Mouse (Mus musculus): Measurements from ENCODE around the gene Glt8d1.

The Glt8d1 gene

GRCm38 (mm10) chr14:31001307-31002205, at the start of gene Glt8d1, which contains the start of gene Spcs1:
Glt8d1 (plus strand) TSS chr14:31001400.
Spcs1 (minus strand) TSS chr14:31001672.
- in situ Hi-C loops (cut with MboI; ENCODE audit: low sequenced_read_pairs): no loop called here

GRCm38 (mm10) chr14:30958517-30958916, 42.7 kb upstream of the Glt8d1 start:
- in situ Hi-C loops (cut with MboI; ENCODE audit: low sequenced_read_pairs): no loop called here

DNA sequence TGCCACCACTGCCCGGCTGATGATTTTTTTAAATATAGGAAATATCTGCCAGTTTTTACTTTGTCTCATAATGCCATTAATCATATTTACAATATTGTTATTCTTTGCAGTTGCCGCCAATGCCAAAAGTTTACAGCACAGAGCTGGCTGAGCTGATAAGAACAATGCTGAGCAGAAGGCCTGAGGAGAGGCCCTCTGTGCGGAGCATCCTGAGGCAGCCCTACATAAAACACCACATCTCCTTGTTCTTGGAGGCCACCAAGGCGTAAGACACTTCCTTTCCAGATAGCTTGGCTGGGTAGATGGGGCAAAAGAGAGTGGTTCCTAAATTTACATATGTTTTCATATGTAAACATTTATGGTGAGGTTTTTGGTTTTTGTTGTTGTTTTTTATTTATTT, 42.2 kb upstream of the Glt8d1 start:
- in situ Hi-C loops (cut with MboI; ENCODE audit: low sequenced_read_pairs): no loop called here

- in situ Hi-C loops (cut with MboI; ENCODE audit: low sequenced_read_pairs): no loop called here
These were observed 40.8 kb upstream of the Glt8d1 start for GRCm38 (mm10) chr14:30960366-30960765.

DNA sequence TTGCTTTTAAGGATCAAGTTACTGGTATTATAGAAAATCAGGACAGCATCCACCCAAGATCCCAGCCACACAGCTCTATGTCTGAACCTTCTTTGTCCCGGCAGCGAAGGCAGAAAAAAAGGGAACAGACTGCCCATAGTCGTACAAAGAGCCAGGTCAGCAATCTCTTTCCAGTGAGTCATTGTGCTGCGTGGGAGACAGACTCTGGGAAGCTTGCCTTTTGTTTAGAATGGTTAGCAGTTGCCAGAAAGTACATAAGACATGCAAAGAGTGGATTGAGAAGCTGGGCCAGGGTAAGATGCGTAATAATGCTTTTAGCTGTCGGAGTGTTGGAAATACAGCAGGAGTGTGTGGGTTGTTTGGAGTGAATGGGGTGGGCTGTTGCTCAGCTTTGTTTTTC, 27.0 kb upstream of the Glt8d1 start:
- in situ Hi-C loops (cut with MboI; ENCODE audit: low sequenced_read_pairs): no loop called here

- in situ Hi-C loops (cut with MboI; ENCODE audit: low sequenced_read_pairs): no loop called here
These were observed 25.0 kb upstream of the Glt8d1 start for GRCm38 (mm10) chr14:30976222-30976621.

- in situ Hi-C loops (cut with MboI; ENCODE audit: low sequenced_read_pairs): no loop called here
These were observed 4.8 kb upstream of the Glt8d1 start for GRCm38 (mm10) chr14:30996417-30996816.

- in situ Hi-C loops (cut with MboI; ENCODE audit: low sequenced_read_pairs): no loop called here
These were observed 844 bp upstream of the Glt8d1 start for GRCm38 (mm10) chr14:31000356-31000755.

GRCm38 (mm10) chr14:31000816-31001306, 339 bp upstream of the Glt8d1 start:
- in situ Hi-C loops (cut with MboI; ENCODE audit: low sequenced_read_pairs): no loop called here

GRCm38 (mm10) chr14:31004527-31004926, 3.3 kb downstream of the Glt8d1 start:
- in situ Hi-C loops (cut with MboI; ENCODE audit: low sequenced_read_pairs): no loop called here

- in situ Hi-C loops (cut with MboI; ENCODE audit: low sequenced_read_pairs): no loop called here
These were observed 5.6 kb downstream of the Glt8d1 start for GRCm38 (mm10) chr14:31006779-31007178.

DNA sequence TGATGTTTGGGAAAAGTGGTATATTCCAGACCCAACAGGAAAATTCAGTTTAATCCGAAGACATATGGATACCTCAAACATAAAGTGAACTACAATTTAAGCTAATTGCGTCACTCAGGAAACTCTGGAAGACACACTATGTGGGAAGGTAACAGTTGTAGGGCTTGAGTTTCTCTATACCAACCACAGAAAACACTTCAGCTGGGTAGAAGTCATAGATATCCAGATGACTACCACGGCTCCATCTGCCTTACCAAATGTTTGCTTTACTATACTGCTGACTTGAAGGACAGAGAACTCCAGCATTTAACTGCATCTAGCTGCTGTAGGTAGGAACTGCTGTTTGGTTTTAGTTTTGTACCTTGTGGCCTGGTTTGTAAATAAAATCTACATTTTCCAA, 10.4 kb downstream of the Glt8d1 start:
- in situ Hi-C loops (cut with MboI; ENCODE audit: low sequenced_read_pairs): no loop called here

DNA sequence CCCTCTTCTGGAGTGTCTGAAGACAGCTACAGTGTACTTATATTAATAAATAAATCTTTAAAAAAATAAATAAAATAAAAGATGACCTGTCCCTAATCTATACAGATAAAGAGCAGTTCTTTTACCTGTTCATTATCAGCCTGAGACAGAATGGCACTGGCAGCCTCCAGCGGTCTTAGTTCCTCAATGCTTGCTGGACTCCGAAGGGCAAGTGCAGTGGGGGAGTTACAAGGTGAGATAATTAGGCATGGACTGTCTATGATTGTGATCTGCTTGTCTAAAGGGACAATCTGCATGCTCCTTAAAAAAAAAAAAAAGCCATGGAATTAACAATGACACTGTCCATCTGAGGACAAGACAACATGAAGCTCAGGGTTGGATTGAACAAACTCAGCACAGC, 12.7 kb downstream of the Glt8d1 start:
- in situ Hi-C loops (cut with MboI; ENCODE audit: low sequenced_read_pairs): no loop called here

DNA sequence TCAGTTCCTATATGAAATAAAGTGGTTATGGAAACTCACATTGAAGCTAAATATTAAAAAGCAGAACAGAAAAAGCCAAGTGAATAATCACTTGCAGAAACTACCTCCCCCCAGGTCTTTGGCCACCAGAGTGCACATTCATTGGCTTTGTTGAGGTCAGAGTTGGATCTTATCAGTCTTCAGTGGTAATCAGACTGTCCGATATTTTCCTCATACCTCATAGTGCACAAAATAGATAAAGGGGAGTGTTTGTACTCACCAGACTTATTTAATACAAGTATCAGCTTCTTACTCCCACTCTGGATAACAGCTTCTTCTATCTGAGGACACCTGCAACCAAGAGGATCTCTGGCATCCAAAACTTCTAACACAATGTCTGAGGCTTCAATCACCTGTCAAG, 14.9 kb downstream of the Glt8d1 start:
- in situ Hi-C loops (cut with MboI; ENCODE audit: low sequenced_read_pairs): no loop called here

GRCm38 (mm10) chr14:31017854-31018253, 16.7 kb downstream of the Glt8d1 start:
- in situ Hi-C loops (cut with MboI; ENCODE audit: low sequenced_read_pairs): no loop called here

DNA sequence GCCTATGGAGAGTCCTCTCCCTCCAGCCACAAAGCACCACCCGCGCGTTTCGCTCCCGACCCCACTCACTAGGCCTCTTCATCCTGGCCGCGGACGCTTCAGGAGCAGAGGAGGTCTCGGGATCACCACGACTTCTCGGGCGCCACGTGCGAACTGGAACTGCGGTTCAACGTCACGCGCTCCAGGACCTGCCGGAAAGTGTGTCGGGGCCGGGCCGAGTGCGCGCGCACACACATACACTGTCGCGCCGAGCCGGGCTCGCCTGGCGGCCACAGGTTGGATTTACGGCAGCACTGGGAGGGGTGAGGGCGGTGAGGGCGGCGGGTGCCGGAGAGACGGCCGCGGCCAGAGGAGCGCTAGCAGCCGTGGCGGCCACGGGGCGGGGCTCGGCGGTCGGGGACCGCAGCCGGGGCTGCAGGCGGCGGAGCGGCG, 17.7 kb downstream of the Glt8d1 start, which contains the start of the genes Pbrm1 and Gnl3:
Pbrm1 (plus strand) TSS at position 279 of the 432 bp plus-strand sequence.
Gnl3 (minus strand) TSS at position 293 of the 432 bp plus-strand sequence.
- in situ Hi-C loops (cut with MboI; ENCODE audit: low sequenced_read_pairs): no loop called here

DNA sequence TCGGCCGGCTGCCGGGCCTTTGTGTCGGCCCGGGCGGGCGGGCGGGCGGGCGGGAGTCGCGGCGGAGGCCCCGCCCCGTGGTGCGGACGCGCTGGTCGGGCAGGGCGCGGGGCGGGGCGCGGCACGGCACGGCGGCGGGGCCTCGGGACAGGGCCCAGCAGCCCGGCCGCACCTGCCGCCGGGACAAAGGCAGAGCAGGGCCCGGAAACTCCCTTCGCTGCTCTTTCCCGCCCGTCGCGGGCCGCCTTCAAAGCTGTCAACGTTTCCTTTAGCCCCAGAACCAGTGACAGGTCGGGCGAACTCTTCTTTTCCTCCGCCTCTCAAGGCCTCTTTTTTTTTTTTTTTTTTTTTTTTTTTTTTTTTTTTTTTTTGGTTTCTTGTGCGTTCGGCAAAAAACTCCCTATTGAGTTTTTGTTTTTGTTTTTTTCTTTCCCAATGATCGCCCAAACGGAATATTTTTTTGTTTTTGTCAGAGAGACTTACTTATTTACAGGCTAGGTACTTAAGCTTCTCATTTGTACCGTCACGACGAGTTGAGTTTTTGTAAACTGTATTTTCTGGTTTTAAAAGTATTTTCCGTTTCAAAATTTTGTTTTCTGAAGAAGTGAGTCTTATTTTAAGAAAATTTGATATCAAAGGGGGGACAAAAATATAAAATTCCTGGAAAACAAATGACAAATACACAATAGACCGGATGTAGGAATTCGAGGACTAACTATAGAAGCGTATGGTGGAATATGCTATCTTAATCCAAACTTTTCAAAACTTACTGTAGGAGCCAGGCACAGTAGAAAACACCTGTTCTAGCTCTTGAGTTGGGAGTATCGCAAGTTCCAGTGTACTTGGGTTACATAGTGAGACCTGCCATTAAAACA, 18.4 kb downstream of the Glt8d1 start:
- in situ Hi-C loops (cut with MboI; ENCODE audit: low sequenced_read_pairs): no loop called here

GRCm38 (mm10) chr14:31022579-31022978, 21.4 kb downstream of the Glt8d1 start:
- in situ Hi-C loops (cut with MboI; ENCODE audit: low sequenced_read_pairs): no loop called here

- in situ Hi-C loops (cut with MboI; ENCODE audit: low sequenced_read_pairs): no loop called here
These were observed 24.6 kb downstream of the Glt8d1 start for GRCm38 (mm10) chr14:31025785-31026184.

GRCm38 (mm10) chr14:31045296-31045695, 44.1 kb downstream of the Glt8d1 start:
- in situ Hi-C loops (cut with MboI; ENCODE audit: low sequenced_read_pairs): no loop called here

- in situ Hi-C loops (cut with MboI; ENCODE audit: low sequenced_read_pairs): no loop called here
These were observed 44.6 kb downstream of the Glt8d1 start for GRCm38 (mm10) chr14:31045817-31046216.

All from CH12F3 (cell line).